Mouse (Mus musculus) ES-E14 (cell line): ENCODE results near the gene Abcg1. TPM values are rescaled to one million over a fixed set of nuclear protein-coding genes. Genes with fewer than 3 reads are reported as not detected.

Source experiments
- DNase-seq: peaks from one replicate; pipeline ENCODE4 v3.0.0-alpha.2; 2013; ENCODE audit warnings: low read depth, low spot score
- H3K27ac ChIP-seq: 2 replicates; pipeline ENCODE4 v1.5.1; 2012; ENCODE audit warnings: low read depth, mild to moderate bottlenecking, low read length, moderate library complexity, mixed read lengths; ENCODE audit not compliant: poor library complexity, insufficient read depth, severe bottlenecking
- H3K36me3 ChIP-seq: 2 replicates; pipeline ENCODE4 v1.6.1; 2012; ENCODE audit warnings: mild to moderate bottlenecking, low read length, moderate library complexity, mixed read lengths; ENCODE audit not compliant: control insufficient read depth, poor library complexity, insufficient read depth, severe bottlenecking
- H3K4me1 ChIP-seq, 2 experiments: fragments of 150-350 bp in 1 of 2; sonication (generic) in 1 of 2; 2 replicates each; pipeline ENCODE4 v1.6.1; 2012; ENCODE audit warnings: low read length in 2 of 2, mild to moderate bottlenecking in 1 of 2, mixed read lengths in 1 of 2; ENCODE audit not compliant: control insufficient read depth in 2 of 2, insufficient read depth in 2 of 2, poor library complexity in 1 of 2
- H3K4me3 ChIP-seq, 2 experiments: fragments of 150-350 bp in 1 of 2; sonication (generic) in 1 of 2; 2 replicates each; pipeline ENCODE4 v1.5.1; 2012; ENCODE audit warnings: low read length in 2 of 2, low read depth in 1 of 2, mild to moderate bottlenecking in 1 of 2, mixed read lengths in 1 of 2; ENCODE audit not compliant: insufficient read depth in 1 of 2, poor library complexity in 1 of 2, severe bottlenecking in 1 of 2
- H3K9ac ChIP-seq: 2 replicates; pipeline ENCODE4 v1.6.1; 2012; ENCODE audit warnings: low read depth, mild to moderate bottlenecking, low read length, mixed read lengths; ENCODE audit not compliant: poor library complexity, insufficient read depth, severe bottlenecking
- H3K9me3 ChIP-seq: fragments of 150-350 bp; sonication (generic); 2 replicates; pipeline ENCODE4 v1.6.1; 2012; ENCODE audit warnings: low read depth, mild to moderate bottlenecking, low read length; ENCODE audit not compliant: control insufficient read depth, insufficient read depth
- CHD2 ChIP-seq: IDR thresholded peaks from 2 replicates; pipeline ENCODE4 v1.6.1; 2014; ENCODE audit warnings: mild to moderate bottlenecking, low read depth, low read length, inconsistent platforms
- HCFC1 ChIP-seq: IDR thresholded peaks from 2 replicates; pipeline ENCODE4 v1.6.1; 2012; ENCODE audit warnings: low read length, inconsistent platforms, borderline replicate concordance; ENCODE audit not compliant: insufficient read depth
- MAFK ChIP-seq: IDR thresholded peaks from 2 replicates; pipeline ENCODE4 v1.6.1; 2014; ENCODE audit warnings: mild to moderate bottlenecking, low read depth, low read length, inconsistent platforms; ENCODE audit not compliant: insufficient read depth
- ZC3H11A ChIP-seq: IDR thresholded peaks from 2 replicates; pipeline ENCODE4 v1.6.1; 2012; ENCODE audit warnings: low read depth, mild to moderate bottlenecking, inconsistent platforms, low read length, borderline replicate concordance
- ZNF384 ChIP-seq: IDR thresholded peaks from 2 replicates; pipeline ENCODE4 v1.6.1; 2012; ENCODE audit warnings: low read depth, low read length, inconsistent platforms
- in situ Hi-C, 2 experiments: fragments of 600-800 bp; cut with MboI; formaldehyde crosslinking; loops; one replicate each; pipeline ENCODE4 v1.15.1; 2025; ENCODE audit warnings: low sequenced_read_pairs in 2 of 2, inconsistent platforms in 1 of 2; ENCODE audit not compliant: unreplicated experiment in 2 of 2
- total RNA-seq: library from RNA; depleted of rRNA; stranded (reverse); fragments of 300-350 nt; gene quantifications from 2 replicates; pipeline ENCODE4 v1.2.3, GENCODE M21; 2012

Abcg1 gene
- total RNA-seq, 1 experiment, result 9.3 TPM

- no peak for TF ChIP-seq ZC3H11A
- no peak for TF ChIP-seq ZNF384
- no peak for TF ChIP-seq HCFC1
- no peak for TF ChIP-seq MAFK
- no peak for TF ChIP-seq CHD2
- in situ Hi-C loops, result no loop called here
- Histone ChIP-seq H3K4me1 (peaks cover 0 to 15% of the 10 kb centered on the region in 2 experiments; a peak in 3 of 4 replicates), H3K4me3 (no peak overlapping the region), H3K36me3 (no peaks in the 10 kb centered on the region; the same call in 1 of the 2 replicates), H3K9ac (no peak overlapping the region), H3K9me3 (no peaks in the 10 kb centered on the region), H3K27ac (no peak overlapping the region)
- DNase-seq, result no peak
Measured at GRCm38 (mm10) chr17:31094781-31095180, 37.3 kb downstream of the Abcg1 start.

GRCm38 (mm10) chr17:31095570-31095969 lies 38.1 kb downstream of the Abcg1 start:
- H3K36me3 ChIP-seq, result no peaks in the 10 kb centered on the region; the same call in 1 of the 2 replicates
- no peak overlapping the region for H3K9ac ChIP-seq
- no peak overlapping the region for H3K4me3 ChIP-seq
- H3K9me3 ChIP-seq, result no peaks in the 10 kb centered on the region
- TF ChIP-seq CHD2, result no peak
- TF ChIP-seq ZNF384, result no peak
- TF ChIP-seq ZC3H11A, result no peak
- no peak for TF ChIP-seq MAFK
- no peak for TF ChIP-seq HCFC1
- no peak for DNase-seq
- no peak overlapping the region for H3K27ac ChIP-seq
- H3K4me1 ChIP-seq, result peaks cover 0 to 15% of the 10 kb centered on the region in 2 experiments; a peak in 3 of 4 replicates
- in situ Hi-C loops, result no loop called here

DNA sequence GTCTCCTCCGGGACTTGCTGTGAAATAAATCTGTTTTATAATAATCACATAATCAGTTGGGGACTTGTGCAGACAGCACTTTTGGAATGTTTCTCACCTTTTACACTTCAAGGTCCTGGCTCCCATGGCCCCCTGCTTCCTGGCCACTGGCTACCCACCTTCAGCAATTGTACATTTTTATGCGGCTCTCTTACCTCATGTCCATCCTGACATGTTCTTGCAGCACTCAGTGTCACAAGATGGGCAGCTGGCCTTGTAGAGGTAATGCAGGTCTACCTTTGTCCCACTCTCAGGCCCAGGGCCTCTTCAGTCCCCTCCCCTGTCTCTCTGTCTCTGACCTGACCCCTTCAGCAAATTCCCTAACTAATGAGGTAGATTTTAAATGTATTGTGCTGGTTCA lies 39.4 kb downstream of the Abcg1 start:
- TF ChIP-seq ZC3H11A, result no peak
- TF ChIP-seq MAFK, result no peak
- no peak for TF ChIP-seq CHD2
- TF ChIP-seq HCFC1, result no peak
- TF ChIP-seq ZNF384, result no peak
- no peak for DNase-seq
- Histone ChIP-seq H3K4me1 (peaks cover 0 to 15% of the 10 kb centered on the region in 2 experiments; a peak in 3 of 4 replicates), H3K9me3 (no peaks in the 10 kb centered on the region), H3K9ac (no peak overlapping the region), H3K27ac (no peak overlapping the region), H3K4me3 (no peak overlapping the region), H3K36me3 (no peaks in the 10 kb centered on the region; the same call in 1 of the 2 replicates)
- in situ Hi-C loops, result no loop called here

GRCm38 (mm10) chr17:31098788-31099187 lies 41.3 kb downstream of the Abcg1 start:
- DNase-seq, result no peak
- Histone ChIP-seq H3K9ac (no peak overlapping the region), H3K27ac (no peak overlapping the region), H3K36me3 (peaks cover under 1% of the 10 kb centered on the region; the same call in 1 of the 2 replicates), H3K4me1 (peaks cover 0 to 15% of the 10 kb centered on the region in 2 experiments; a peak in 3 of 4 replicates), H3K9me3 (no peaks in the 10 kb centered on the region), H3K4me3 (no peak overlapping the region)
- in situ Hi-C loops, result no loop called here
- TF ChIP-seq ZC3H11A (no peak), HCFC1 (no peak)

DNA sequence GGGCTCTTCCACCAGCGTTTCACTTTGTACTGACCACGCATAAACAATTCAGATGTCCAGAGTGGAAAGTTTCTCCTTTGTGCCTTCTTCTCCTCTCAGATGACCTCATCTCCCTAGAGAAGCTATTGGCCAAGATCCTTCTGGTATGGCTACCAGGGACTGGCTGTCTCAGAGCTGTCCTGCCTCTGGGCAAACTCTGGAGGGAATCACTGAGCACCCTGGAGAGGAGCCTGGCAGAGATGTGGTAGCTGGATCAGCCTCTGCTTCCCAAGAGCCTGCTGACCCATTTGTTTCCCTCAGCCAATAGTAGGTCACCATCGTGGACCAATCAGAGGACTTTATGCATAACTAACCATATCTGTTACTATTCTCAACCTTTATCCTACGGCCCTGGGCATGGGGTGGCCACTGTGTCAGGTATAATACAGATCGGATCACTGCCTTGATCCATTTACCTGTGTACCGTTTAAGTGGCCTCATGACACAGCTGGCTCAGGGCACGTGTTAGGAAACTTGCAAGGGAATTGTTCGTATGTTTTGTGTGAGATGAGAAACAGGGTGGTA lies 45.6 kb downstream of the Abcg1 start:
- Histone ChIP-seq H3K9ac (no peak overlapping the region), H3K4me3 (no peak overlapping the region), H3K36me3 (peaks cover 3% of the 10 kb centered on the region; the same call in 1 of the 2 replicates), H3K4me1 (peaks cover 0 to 3% of the 10 kb centered on the region in 2 experiments; a peak in 1 of 4 replicates), H3K9me3 (no peaks in the 10 kb centered on the region), H3K27ac (no peak overlapping the region)
- no peak for DNase-seq
- in situ Hi-C loops, result no loop called here
- TF ChIP-seq MAFK (no peak), ZC3H11A (no peak), ZNF384 (no peak), CHD2 (no peak), HCFC1 (no peak)
